Mouse (Mus musculus): ENCODE measurements at regions not wholly inside any gene's neighbourhood (a gene's known extent, or its start where the extent isn't known, plus 50 kb on each side); places are given as distances from the start of the nearest gene placed in this dataset.

DNA sequence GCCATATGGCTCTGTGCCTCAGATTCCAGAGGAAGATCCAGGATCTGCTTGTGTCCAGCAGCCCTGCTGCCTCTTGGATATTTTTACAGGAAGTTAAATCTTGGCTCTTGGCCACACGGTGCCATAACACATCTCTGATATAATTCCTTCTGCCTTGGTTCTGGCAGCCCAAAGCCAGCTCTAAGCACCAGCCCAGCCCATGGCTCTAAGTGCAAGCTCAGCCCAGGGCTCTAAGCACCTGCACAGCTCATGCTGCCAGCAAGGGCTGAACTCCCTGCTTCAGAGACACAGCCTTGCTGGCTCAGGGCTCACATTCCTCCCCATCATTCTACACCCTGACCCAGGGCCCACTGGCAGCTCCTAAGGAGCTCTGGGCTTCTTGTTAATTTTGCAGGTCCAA, 415.3 kb downstream of the Plekhb2 start:
- TF ChIP-seq CTCF (IDR thresholded peaks at IDR 0.05 in 2 of 3, conservative IDR thresholded peaks at IDR 0.05 in 1 of 3; ENCODE audit: control insufficient read depth in 1 of 3, insufficient read depth in 1 of 3, low read depth in 2 of 3, low read length in 3 of 3, poor library complexity in 1 of 3, severe bottlenecking in 1 of 3), result no peak
- TF ChIP-seq EP300 (IDR thresholded peaks at IDR 0.05; ENCODE audit: low read depth in 1 of 2, low read length in 2 of 2), result no peak
- no peak for TF ChIP-seq ZC3H11A (IDR thresholded peaks at IDR 0.05; ENCODE audit: low read depth, low read length)
- no peak for TF ChIP-seq MXI1 (IDR thresholded peaks at IDR 0.05; ENCODE audit: low read depth, low read length)
- no peak for TF ChIP-seq TAL1 (IDR thresholded peaks at IDR 0.05; ENCODE audit: low read length)
- TF ChIP-seq POLR2A (IDR thresholded peaks at IDR 0.05; ENCODE audit: control insufficient read depth in 1 of 2, insufficient read depth in 1 of 2, low read depth in 1 of 2, low read length in 2 of 2, poor library complexity in 1 of 2), result no peak
